Mouse (Mus musculus): ENCODE results near the gene Gm28171. TPM values are rescaled to one million over a fixed set of nuclear protein-coding genes. Genes with fewer than 3 reads are reported as not detected.
"Not testable (repeated sequence)": the region's sequence is repeated elsewhere in the genome, so short reads cannot be mapped to it uniquely, and the experiment has no call there.

Gene Gm28171
- total RNA-seq (2012; rRNA removed): not detected in 2 replicates
- polyA plus RNA-seq (2012; ENCODE audit: insufficient read depth in 1 of 2, insufficient read length in 2 of 2, low read depth in 1 of 2, low replicate concordance in 2 of 2, missing spikeins in 1 of 2): not detected

DNA sequence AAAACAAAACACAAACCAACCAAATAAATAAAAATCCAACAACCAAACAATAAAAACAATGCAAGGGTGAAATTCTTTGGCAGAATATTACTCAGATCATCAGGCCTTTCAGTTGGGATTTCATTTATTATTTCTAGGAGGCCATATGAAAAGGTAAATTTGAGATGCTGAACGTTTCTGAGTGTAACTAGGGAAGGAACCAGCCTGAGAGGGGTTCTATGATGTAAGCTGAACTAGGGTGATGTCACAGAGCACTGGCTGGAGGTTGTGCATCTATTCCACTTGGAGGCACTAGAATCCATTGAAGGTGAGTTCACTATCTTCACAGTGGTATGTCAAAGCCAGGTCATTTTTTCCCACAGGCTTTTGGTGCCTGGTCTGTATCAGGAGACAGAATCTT lies at the start of gene Gm28171:
Gene Gm28171 (plus strand): TSS at position 301 of the 400 bp plus-strand sequence.
- H3K79me2 ChIP-seq (ENCODE audit: control insufficient read depth, insufficient read depth, low read length, poor library complexity); H3K9ac ChIP-seq (ENCODE audit: control insufficient read depth, low read depth, low read length, poor library complexity, severe bottlenecking); H3K27me3 ChIP-seq (ENCODE audit: control insufficient read depth in 1 of 2, insufficient read depth in 2 of 2, low read length in 2 of 2); H3K36me3 ChIP-seq (ENCODE audit: control insufficient read depth in 1 of 2, insufficient read depth in 2 of 2, low read length in 2 of 2); H3K9me3 ChIP-seq (replicated peaks; ENCODE audit: insufficient read depth, low read length); H3K4me3 ChIP-seq (ENCODE audit: control insufficient read depth in 1 of 2, insufficient read depth in 1 of 2, low read depth in 2 of 2, low read length in 2 of 2); H3K4me1 ChIP-seq (ENCODE audit: control insufficient read depth in 1 of 2, insufficient read depth in 2 of 2, low read length in 2 of 2); DNase-seq (ENCODE audit: low read depth, low spot score); H3K27ac ChIP-seq (ENCODE audit: control insufficient read depth, low read depth, low read length): not testable (repeated sequence)

Other genes starting within 250 kb of the Gm28171 start
- not detected in 2 replicates for gene Gm21854, start 136.4 kb upstream of the Gm28171 start, total RNA-seq (2012; rRNA removed)
- gene Gm21854, start 136.4 kb upstream of the Gm28171 start, polyA plus RNA-seq (2012; ENCODE audit: insufficient read depth in 1 of 2, insufficient read length in 2 of 2, low read depth in 1 of 2, low replicate concordance in 2 of 2, missing spikeins in 1 of 2): not detected
- not detected in 2 replicates for gene Gm20914, start 67.4 kb upstream of the Gm28171 start, total RNA-seq (2012; rRNA removed)
- gene Gm20914, start 67.4 kb upstream of the Gm28171 start, polyA plus RNA-seq (2012; ENCODE audit: insufficient read depth in 1 of 2, insufficient read length in 2 of 2, low read depth in 1 of 2, low replicate concordance in 2 of 2, missing spikeins in 1 of 2): not detected
- not detected in 2 replicates for gene Gm21778, start 149.1 kb downstream of the Gm28171 start, total RNA-seq (2012; rRNA removed)
- gene Gm21778, start 149.1 kb downstream of the Gm28171 start, polyA plus RNA-seq (2012; ENCODE audit: insufficient read depth in 1 of 2, insufficient read length in 2 of 2, low read depth in 1 of 2, low replicate concordance in 2 of 2, missing spikeins in 1 of 2): not detected